Mouse (Mus musculus): ENCODE measurements around the gene Cdc6. TPM values are rescaled to one million over a fixed set of nuclear protein-coding genes. Genes with fewer than 3 reads are reported as not detected.

Gene Cdc6
- total and polyA plus RNA-seq, 3 experiments: 47.4 to 99.3 (median 81.3) TPM

DNA sequence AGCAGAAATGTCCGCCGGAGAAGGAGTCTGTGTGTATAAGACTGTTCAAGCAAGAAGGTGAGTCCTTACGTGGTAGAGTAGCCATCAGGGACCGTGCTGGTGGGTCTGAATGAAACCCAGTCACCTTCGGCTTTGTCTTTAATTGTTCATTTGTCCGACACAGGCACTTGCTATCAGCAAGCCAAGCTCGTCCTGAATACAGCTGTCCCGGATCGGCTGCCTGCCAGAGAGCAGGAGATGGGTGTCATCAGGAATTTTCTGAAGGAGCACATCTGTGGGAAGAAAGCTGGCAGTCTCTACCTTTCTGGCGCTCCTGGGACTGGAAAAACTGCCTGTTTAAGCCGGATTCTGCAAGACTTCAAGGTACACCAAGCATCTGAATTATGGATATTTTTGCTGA, 2.8 kb downstream of the Cdc6 start:
- H3K4me2 ChIP-seq (ENCODE audit: insufficient read depth, low read depth, poor library complexity, severe bottlenecking): no peak overlapping the region
- no peaks in the 10 kb centered on the region for H3K27me3 ChIP-seq (replicated peaks)
- no peaks in the 10 kb centered on the region for H3K9me3 ChIP-seq (replicated peaks; ENCODE audit: low read length)
- no peak overlapping the region for H3K27ac ChIP-seq (ENCODE audit: insufficient read depth, low read depth)
- TF ChIP-seq USF2 (conservative IDR thresholded peaks at IDR 0.05; ENCODE audit: low read depth, low read length): no peak
- no peak for TF ChIP-seq HCFC1 (IDR thresholded peaks at IDR 0.05; ENCODE audit: low read depth, low read length)
- TF ChIP-seq SMC3 (IDR thresholded peaks at IDR 0.05; ENCODE audit: low read depth, low read length): no peak
- TF ChIP-seq PAX5 (IDR thresholded peaks at IDR 0.05; ENCODE audit: low read length): no peak
- TF ChIP-seq EP300 (IDR thresholded peaks at IDR 0.05; ENCODE audit: low read length): no peak
- no peak for TF ChIP-seq TBP (conservative IDR thresholded peaks at IDR 0.05; ENCODE audit: low read depth, low read length)
- TF ChIP-seq POLR2A (IDR thresholded peaks at IDR 0.05; ENCODE audit: low read depth, low read length): no peak
- TF ChIP-seq MYC (IDR thresholded peaks at IDR 0.05; ENCODE audit: low read depth, low read length): no peak
- no peak for TF ChIP-seq POLR2AphosphoS2 (IDR thresholded peaks at IDR 0.05; ENCODE audit: low read depth, low read length)
- TF ChIP-seq MAFK (IDR thresholded peaks at IDR 0.05; ENCODE audit: insufficient replicate concordance, low read length): no peak
- TF ChIP-seq CHD2 (IDR thresholded peaks at IDR 0.05; ENCODE audit: low read length): no peak
- no peak for TF ChIP-seq MEF2A (IDR thresholded peaks at IDR 0.05; ENCODE audit: borderline replicate concordance, low read depth, low read length)
- no peak for TF ChIP-seq SIN3A (IDR thresholded peaks at IDR 0.05; ENCODE audit: low read length)
- no peak for TF ChIP-seq TCF12 (IDR thresholded peaks at IDR 0.05; ENCODE audit: low read depth, low read length)
- no peak for TF ChIP-seq ZMIZ1 (IDR thresholded peaks at IDR 0.05; ENCODE audit: low read depth, low read length)
- no peak for TF ChIP-seq CHD1 (IDR thresholded peaks at IDR 0.05; ENCODE audit: low read depth, low read length)
- no peak for TF ChIP-seq MXI1 (IDR thresholded peaks at IDR 0.05; ENCODE audit: low read depth, low read length)
- TF ChIP-seq UBTF (IDR thresholded peaks at IDR 0.05; ENCODE audit: low read depth, low read length): no peak
- H3K36me3 ChIP-seq (replicated peaks in 1 of 2; ENCODE audit: control insufficient read depth in 1 of 2, insufficient read depth in 1 of 2, low read length in 1 of 2): peaks cover 56 to 71% of the 10 kb centered on the region in 2 experiments
- H3K9ac ChIP-seq (ENCODE audit: insufficient read depth, low read depth): no peak overlapping the region
- dilution Hi-C loops (cut with MboI; ENCODE audit: extremely low pct_ligation_motif_present, extremely low pct_unique_long_range_greater_than_20kb, low sequenced_read_pairs): no loop called here
- peaks cover 6 to 32% of the 10 kb centered on the region in 2 experiments for H3K4me1 ChIP-seq (ENCODE audit: control insufficient read depth in 1 of 2, insufficient read depth in 2 of 2)
- no peak overlapping the region for H3K4me3 ChIP-seq (replicated peaks in 1 of 3; ENCODE audit: low read depth in 2 of 3, low read length in 2 of 3, poor library complexity in 1 of 3)
- H3K79me2 ChIP-seq (replicated peaks; ENCODE audit: control insufficient read depth, extremely low read depth, insufficient read depth, poor library complexity, severe bottlenecking): peaks cover 42% of the 10 kb centered on the region
- DNase-seq (ENCODE audit: extremely low read depth): no peak
- in situ Hi-C loops (cut with MboI; ENCODE audit: low pct_ligation_motif_present, low pct_unique_long_range_greater_than_20kb, low sequenced_read_pairs): loop anchor here (10.0 kb wide), 2 partner anchors 64 to 216 kb away; no protein-coding TSS in a partner anchor

DNA sequence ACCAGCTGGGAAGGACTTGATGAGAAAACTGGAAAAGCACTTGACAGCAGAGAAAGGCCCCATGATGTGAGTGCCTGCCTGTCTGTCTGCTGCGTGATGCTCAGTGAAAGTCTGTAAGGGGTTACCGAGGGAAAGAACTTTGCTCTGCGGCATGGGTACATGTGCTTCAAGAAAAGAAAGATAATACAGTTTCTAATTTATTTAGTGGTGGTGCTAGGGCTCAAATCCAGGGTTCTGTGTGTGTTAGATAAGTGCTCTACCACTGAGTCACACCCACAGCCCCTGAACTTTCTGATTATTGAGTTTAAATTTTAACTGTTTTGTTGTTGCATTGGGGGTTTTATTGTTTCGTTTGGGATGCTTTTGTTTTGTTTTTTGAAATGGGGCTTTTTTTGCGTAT, 3.9 kb downstream of the Cdc6 start:
- H3K4me2 ChIP-seq (ENCODE audit: insufficient read depth, low read depth, poor library complexity, severe bottlenecking): no peak overlapping the region
- H3K27me3 ChIP-seq (replicated peaks): no peaks in the 10 kb centered on the region
- in situ Hi-C loops (cut with MboI; ENCODE audit: low pct_ligation_motif_present, low pct_unique_long_range_greater_than_20kb, low sequenced_read_pairs): loop anchor here (10.0 kb wide), 2 partner anchors 63 to 217 kb away; no protein-coding TSS in a partner anchor
- H3K79me2 ChIP-seq (replicated peaks; ENCODE audit: control insufficient read depth, extremely low read depth, insufficient read depth, poor library complexity, severe bottlenecking): peaks cover 42% of the 10 kb centered on the region
- no peak overlapping the region for H3K9ac ChIP-seq (ENCODE audit: insufficient read depth, low read depth)
- dilution Hi-C loops (cut with MboI; ENCODE audit: extremely low pct_ligation_motif_present, extremely low pct_unique_long_range_greater_than_20kb, low sequenced_read_pairs): no loop called here
- H3K4me3 ChIP-seq (replicated peaks in 1 of 3; ENCODE audit: low read depth in 2 of 3, low read length in 2 of 3, poor library complexity in 1 of 3): no peak overlapping the region
- DNase-seq (ENCODE audit: extremely low read depth): no peak
- H3K4me1 ChIP-seq (ENCODE audit: control insufficient read depth in 1 of 2, insufficient read depth in 2 of 2): peaks cover 6 to 32% of the 10 kb centered on the region in 2 experiments
- H3K9me3 ChIP-seq (replicated peaks; ENCODE audit: low read length): no peaks in the 10 kb centered on the region
- peaks cover 56 to 73% of the 10 kb centered on the region in 2 experiments for H3K36me3 ChIP-seq (replicated peaks in 1 of 2; ENCODE audit: control insufficient read depth in 1 of 2, insufficient read depth in 1 of 2, low read length in 1 of 2)
- no peak for TF ChIP-seq EP300 (IDR thresholded peaks at IDR 0.05; ENCODE audit: low read length)
- TF ChIP-seq SIN3A (IDR thresholded peaks at IDR 0.05; ENCODE audit: low read length): 0 out of 2 replicates have a peak, but pooled peaks have one; percentile 25
- H3K27ac ChIP-seq (ENCODE audit: insufficient read depth, low read depth): no peak overlapping the region
